Mouse (Mus musculus) liver, adult 2 months (tissue): ENCODE measurements at regions not wholly inside any gene's neighbourhood (a gene's known extent, or its start where the extent isn't known, plus 50 kb on each side); places are given as distances from the start of the nearest gene placed in this dataset.

Experiments
- CTCF ChIP-seq: fragments of 200-500 bp; IDR thresholded peaks from 2 replicates; pipeline ENCODE4 v1.5.1; 2011; ENCODE audit warnings: low read depth, low read length, control low read depth
- POLR2A ChIP-seq: fragments of 200-500 bp; IDR thresholded peaks from 2 replicates; pipeline ENCODE4 v1.6.1; 2011; ENCODE audit warnings: low read length, control low read depth; ENCODE audit not compliant: insufficient read depth; ENCODE audit errors: extremely low read depth

- TF ChIP-seq CTCF: no peak
- no peak for TF ChIP-seq POLR2A
Measured at GRCm38 (mm10) chr8:92081900-92082299, 275.5 kb upstream of the Irx5 start.
